ENCODE assay signal across 25 mouse cellular contexts in genomic region chr2:83627495-83627894, GRCm38 (mm10). TPM values are rescaled to one million over a fixed set of nuclear protein-coding genes. Genes with fewer than 3 reads are reported as not detected.
DNase-seq lines count a peak whose midpoint lies in the region; ATAC-seq and TF ChIP-seq lines count a peak whose summit lies in the region.
"Had no signal": no experiment of that assay in that cellular context is flagged by ENCODE, and none has a peak within 500 bp of the region (broad histone marks: within the 10 kb centered on the region; RNA-seq: fewer than 3 reads in every experiment).

No protein-coding gene starts in this region.

- no peak for TF ChIP-seq POLR2A in brain, embryonic 14.5 days (IDR thresholded peaks at IDR 0.05; ENCODE audit: borderline replicate concordance, extremely low read depth, insufficient read depth, insufficient read length, poor library complexity, severe bottlenecking)

- ATAC-seq in midbrain, embryonic 14.5 days (ENCODE audit: low FRiP score, low TSS enrichment), result 0 out of 2 replicates have a peak, but pooled peaks have one; percentile 56
- ATAC-seq: forebrain, embryonic 13.5 days; forebrain, embryonic 16.5 days; hindbrain, embryonic 16.5 days; Patski had no signal

- H3K9ac ChIP-seq in midbrain, embryonic 14.5 days (replicated peaks; ENCODE audit: low read length), result no peak overlapping the region
- H3K9ac ChIP-seq: forebrain, embryonic 13.5 days; hindbrain, embryonic 13.5 days had no signal

- no peak overlapping the region for H3K27ac ChIP-seq in midbrain, embryonic 14.5 days (replicated peaks; ENCODE audit: low read depth, low read length)
- H3K27ac ChIP-seq: forebrain, embryonic 10.5 days; forebrain, embryonic 13.5 days; hindbrain, embryonic 10.5 days; hindbrain, embryonic 13.5 days had no signal

- TF ChIP-seq CTCF in brain, embryonic 14.5 days (IDR thresholded peaks at IDR 0.05; ENCODE audit: borderline replicate concordance, extremely low read depth, insufficient read depth, insufficient read length), result no peak

- peak; percentile 79 for DNase-seq in heart, adult 11 months
- DNase-seq in heart, postnatal 10 days, result no peak
- peak; percentile 32 for DNase-seq in brain, embryonic 14.5 days (ENCODE audit: low read depth)
- DNase-seq in midbrain, embryonic 14.5 days, result peak; percentile 27
- DNase-seq in retina, embryonic 14.5 days (ENCODE audit: low spot score), result peak; percentile 27
- no peak for DNase-seq in kidney, postnatal 36 days
- no peak for DNase-seq in MN1 (ENCODE audit: low spot score)
- DNase-seq in left cerebral cortex, postnatal 4 days, result no peak
- DNase-seq: adrenal gland, postnatal 10 days; adrenal gland, postnatal 36 days; cerebellum, adult 11 months; cerebellum, adult 2 months; cerebellum, adult 9-11 months; cerebellum, postnatal 36 days; gastrocnemius, postnatal 10 days; gastrocnemius, postnatal 36 days; heart, postnatal 36 days had no signal

- intact Hi-C loops in heart, postnatal 10 days (cut with DNase I), result no loop called here
- intact Hi-C loops in left cerebral cortex, postnatal 4 days (cut with DNase I), result loop anchor here (10.0 kb wide), 1 partner anchor 1573 kb away; the partner anchor contains the start of gene Zfp804a

- no peak overlapping the region for H3K4me3 ChIP-seq in midbrain, embryonic 14.5 days (replicated peaks; ENCODE audit: low read depth, low read length)
- H3K4me3 ChIP-seq: forebrain, embryonic 10.5 days; forebrain, embryonic 13.5 days; hindbrain, embryonic 10.5 days; hindbrain, embryonic 13.5 days had no signal

- H3K4me1 ChIP-seq in midbrain, embryonic 14.5 days (ENCODE audit: control insufficient read depth, insufficient read depth, low read length), result no peaks in the 10 kb centered on the region
- H3K4me1 ChIP-seq: forebrain, embryonic 13.5 days; hindbrain, embryonic 13.5 days had no signal

- H3K9me3 ChIP-seq in midbrain, embryonic 14.5 days (ENCODE audit: control insufficient read depth, low read length), result no peaks in the 10 kb centered on the region
- H3K9me3 ChIP-seq: forebrain, embryonic 10.5 days; forebrain, embryonic 13.5 days; hindbrain, embryonic 10.5 days; hindbrain, embryonic 13.5 days had no signal

- WGBS in midbrain, embryonic 14.5 days, result 29% methylated on average over 9 of the region's 9 CpGs

- peak overlapping the region; percentile 10; the same call in 1 of the 2 replicates for H3K4me2 ChIP-seq in midbrain, embryonic 14.5 days (ENCODE audit: low read length)
- H3K4me2 ChIP-seq: forebrain, embryonic 13.5 days; heart, embryonic 11.5 days; hindbrain, embryonic 13.5 days had no signal

- H3K27me3 ChIP-seq in midbrain, embryonic 14.5 days (ENCODE audit: control insufficient read depth, insufficient read depth, low read length), result no peaks in the 10 kb centered on the region
- H3K27me3 ChIP-seq: forebrain, embryonic 13.5 days; hindbrain, embryonic 13.5 days had no signal

- H3K36me3 ChIP-seq in midbrain, embryonic 14.5 days (ENCODE audit: control insufficient read depth, insufficient read depth, low read length), result no peaks in the 10 kb centered on the region
- H3K36me3 ChIP-seq: forebrain, embryonic 10.5 days; hindbrain, embryonic 10.5 days; hindbrain, embryonic 13.5 days had no signal

RNA-seq across cellular contexts. Expression of gene Zc3h15, which starts 16.7 kb away (rescaled TPM):
- total RNA-seq in heart, postnatal 10 days (2021), result 10 to 100 TPM; 50.4 to 56.6 TPM
- 91.6 and 129 TPM in 2 replicates for polyA plus RNA-seq in brain, embryonic 14.5 days (2012; rRNA removed)
- polyA plus RNA-seq in midbrain, embryonic 14.5 days (2014; fragmentation: Nextera tagmentation; extraction: Ambion mirVana), result 168 and 171 TPM in 2 replicates
- 100 to 1,000 TPM; 138 to 142 TPM for total RNA-seq in left cerebral cortex, postnatal 4 days (2021)

Comparison
In these comparisons a context has a peak if more than half of its experiments do, and no peak if none do; other contexts are left out.
1. DNase-seq: peak in heart, adult 11 months (single experiment), brain, embryonic 14.5 days (single experiment), midbrain, embryonic 14.5 days (single experiment) and retina, embryonic 14.5 days (single experiment); none in heart, postnatal 10 days (0 of 2), kidney, postnatal 36 days (0 of 2), MN1 (single experiment) and left cerebral cortex, postnatal 4 days (single experiment).